9 mouse cellular contexts compared by ENCODE assay signal in genomic region chr9:98645750-98646149, GRCm38 (mm10). TPM values are rescaled to one million over a fixed set of nuclear protein-coding genes. Genes with fewer than 3 reads are reported as not detected.
A peak's percentile ranks its signal among the peaks of the same experiment; 100 is the strongest.
DNase-seq lines count a peak whose midpoint lies in the region; ATAC-seq lines count a peak whose summit lies in the region.
"Had no signal": no experiment of that assay in that cellular context is flagged by ENCODE, and none has a peak within 500 bp of the region (broad histone marks: within the 10 kb centered on the region; RNA-seq: fewer than 3 reads in every experiment).

No protein-coding gene starts in this region.

- intact Hi-C loops in gastrocnemius, postnatal 14 days (cut with DNase I; ENCODE audit: low total_unique reads), result loop anchor here (5.0 kb wide), 1 partner anchor 167 kb away; no protein-coding TSS in a partner anchor

- no peaks in the 10 kb centered on the region for H3K27me3 ChIP-seq in limb, embryonic 10.5 days (ENCODE audit: low read depth, poor library complexity, severe bottlenecking)
- H3K27me3 ChIP-seq in neural tube, embryonic 11.5 days (ENCODE audit: control insufficient read depth, insufficient read depth, low read length), result no peaks in the 10 kb centered on the region

- DNase-seq in spleen, postnatal 36 days (ENCODE audit: low spot score in 2 of 2), result peak; percentile 2 to 4
- DNase-seq in spleen, postnatal 4 days (ENCODE audit: low spot score in 2 of 2), result no peak
- DNase-seq in cerebellum, postnatal 4 days (ENCODE audit: low spot score in 2 of 2), result peak; percentile 59 to 78
- DNase-seq in gastrocnemius, postnatal 14 days, result peak; percentile 64
- DNase-seq in kidney, adult 9 months, result peak; percentile 67
- peak; percentile 83 for DNase-seq in limb, embryonic 10.5 days (ENCODE audit: low spot score)
- peak; percentile 75 for DNase-seq in neural tube, embryonic 11.5 days (ENCODE audit: low spot score)
- DNase-seq in thymus, postnatal 14 days, result peak; percentile 34

- peaks cover 7% of the 10 kb centered on the region for H3K4me1 ChIP-seq in limb, embryonic 10.5 days
- no peaks in the 10 kb centered on the region for H3K4me1 ChIP-seq in neural tube, embryonic 11.5 days (ENCODE audit: control insufficient read depth, insufficient read depth, low read length)

- H3K9ac ChIP-seq in neural tube, embryonic 11.5 days (ENCODE audit: low read length), result no peak overlapping the region
- H3K9ac ChIP-seq: embryonic facial prominence, embryonic 12.5 days had no signal

- H3K9me3 ChIP-seq in limb, embryonic 10.5 days (replicated peaks), result no peaks in the 10 kb centered on the region
- H3K9me3 ChIP-seq in neural tube, embryonic 11.5 days (ENCODE audit: control insufficient read depth, low read length), result no peaks in the 10 kb centered on the region
- H3K9me3 ChIP-seq: embryonic facial prominence, embryonic 12.5 days had no signal

- H3K4me2 ChIP-seq in neural tube, embryonic 11.5 days (ENCODE audit: low read depth), result no peak overlapping the region
- H3K4me2 ChIP-seq: embryonic facial prominence, embryonic 12.5 days had no signal

- ATAC-seq in neural tube, embryonic 11.5 days (ENCODE audit: insufficient read depth, low FRiP score, low TSS enrichment), result 0 out of 2 replicates have a peak, but pooled peaks have one; percentile 63

- H3K27ac ChIP-seq in limb, embryonic 10.5 days, result no peak overlapping the region
- no peak overlapping the region for H3K27ac ChIP-seq in neural tube, embryonic 11.5 days (ENCODE audit: low read depth, low read length)
- H3K27ac ChIP-seq: embryonic facial prominence, embryonic 12.5 days had no signal

- 25% methylated on average over 4 of the region's 4 CpGs for WGBS in limb, embryonic 10.5 days
- 22% methylated on average over 4 of the region's 4 CpGs for WGBS in neural tube, embryonic 11.5 days

- no peaks in the 10 kb centered on the region for H3K36me3 ChIP-seq in limb, embryonic 10.5 days
- H3K36me3 ChIP-seq in neural tube, embryonic 11.5 days (ENCODE audit: control insufficient read depth, insufficient read depth, low read length), result no peaks in the 10 kb centered on the region
- H3K36me3 ChIP-seq: embryonic facial prominence, embryonic 12.5 days had no signal

- no peak overlapping the region for H3K4me3 ChIP-seq in limb, embryonic 10.5 days
- no peak overlapping the region for H3K4me3 ChIP-seq in neural tube, embryonic 11.5 days (ENCODE audit: low read depth, low read length)
- H3K4me3 ChIP-seq: embryonic facial prominence, embryonic 12.5 days had no signal

RNA-seq across cellular contexts. Expression of gene Mrps22, which starts 44.3 kb away (rescaled TPM):
- total RNA-seq in gastrocnemius, postnatal 14 days (2021), result 10 to 100 TPM; 26.9 to 28.5 TPM
- 81.9 and 93.1 TPM in 2 replicates for polyA plus RNA-seq in limb, embryonic 10.5 days (2016; fragmentation: Nextera tagmentation; extraction: Ambion mirVana)
- polyA plus RNA-seq in neural tube, embryonic 11.5 days (2014; fragmentation: Nextera tagmentation; extraction: Ambion mirVana), result 72.3 and 72.5 TPM in 2 replicates

Comparison
In these comparisons a context has a peak if more than half of its experiments do, and no peak if none do; other contexts are left out.
1. DNase-seq: peak in spleen, postnatal 36 days (2 of 2), cerebellum, postnatal 4 days (2 of 2), gastrocnemius, postnatal 14 days (single experiment), kidney, adult 9 months (single experiment), limb, embryonic 10.5 days (single experiment), neural tube, embryonic 11.5 days (single experiment) and thymus, postnatal 14 days (single experiment); none in spleen, postnatal 4 days (0 of 2).